Mouse (Mus musculus) lung, adult 2 months (tissue): ENCODE data around the gene Tubgcp6. TPM values are rescaled to one million over a fixed set of nuclear protein-coding genes. Genes with fewer than 3 reads are reported as not detected.
A peak's percentile ranks its signal among the peaks of the same experiment; 100 is the strongest.

Experiments
- DNase-seq: peaks from one replicate; pipeline ENCODE4 v3.0.0; 2022
- H3K4me1 ChIP-seq: fragments of 200-500 bp; 2 replicates; pipeline ENCODE4 v1.6.1; 2011; ENCODE audit warnings: low read length; ENCODE audit not compliant: control insufficient read depth, insufficient read depth
- H3K4me3 ChIP-seq: fragments of 200-500 bp; replicated peaks from 2 replicates; pipeline ENCODE3; 2011; ENCODE audit warnings: low read depth, mild to moderate bottlenecking, control low read depth, low read length; ENCODE audit errors: extremely low read depth
- CTCF ChIP-seq: fragments of 200-500 bp; IDR thresholded peaks from 2 replicates; pipeline ENCODE4 v1.5.1; 2011; ENCODE audit warnings: mild to moderate bottlenecking, low read length, control low read depth; ENCODE audit not compliant: insufficient read depth
- POLR2A ChIP-seq: fragments of 200-500 bp; IDR thresholded peaks from 2 replicates; pipeline ENCODE4 v1.6.1; 2011; ENCODE audit warnings: low read depth, mild to moderate bottlenecking, control low read depth, low read length, borderline replicate concordance; ENCODE audit errors: extremely low read depth
- WGBS: fragments of 180-500 bp; shearing (Covaris S2); methylation state at CpG from one replicate; pipeline ENCODE4 v1.1.7; 2018; 5-methylcytosine and 5-hydroxymethylcytosine counted together
- polyA plus RNA-seq: library from polyadenylated mRNA; depleted of rRNA; stranded (reverse); fragments of >200 nt; gene quantifications from 2 replicates; pipeline ENCODE4 v1.2.3, GENCODE M21; 2012

The Tubgcp6 gene
- polyA plus RNA-seq, 1 experiment, result 30.3 TPM

DNA sequence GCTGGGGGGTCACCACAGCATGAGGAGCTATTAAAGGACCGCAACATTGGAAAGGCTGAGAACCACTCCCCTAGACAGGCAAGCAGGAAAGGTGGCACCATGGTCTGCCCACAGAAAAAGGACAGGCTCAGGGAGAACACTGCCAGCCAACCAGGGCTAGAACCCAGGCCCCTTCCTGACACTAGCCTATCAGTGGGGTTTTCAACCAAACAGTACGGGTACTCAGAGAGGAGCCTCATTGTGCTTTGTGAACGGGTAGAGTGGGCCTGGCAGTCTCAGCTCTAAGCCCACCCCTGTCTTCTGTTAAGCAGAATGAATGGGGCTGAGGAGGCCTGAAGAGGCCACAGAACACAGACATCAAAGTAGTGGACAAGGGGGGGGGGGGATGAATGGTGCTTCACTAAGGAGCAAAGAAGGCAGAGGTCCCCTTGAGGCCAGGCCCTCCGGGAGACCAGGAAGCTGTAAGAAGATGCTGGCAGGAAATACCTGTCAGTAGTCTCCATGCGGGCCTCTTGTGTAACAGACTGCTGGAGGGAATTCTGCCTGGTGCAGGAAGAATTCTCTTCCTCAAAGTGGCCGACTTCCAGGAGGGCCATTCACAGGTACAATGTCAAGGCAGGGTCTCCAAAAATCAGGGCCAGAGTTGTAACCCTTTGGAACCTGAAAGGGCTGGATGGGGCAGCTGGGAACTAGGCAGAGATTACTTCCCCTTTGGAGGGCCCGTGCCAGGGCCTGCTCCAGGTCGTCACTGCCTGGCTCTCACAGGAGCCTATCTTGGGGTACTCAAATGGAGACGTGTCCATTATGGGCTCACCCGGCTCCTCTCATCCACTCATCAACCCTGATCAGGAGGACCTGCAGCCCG lies 48.1 kb downstream of the Tubgcp6 start, which contains the start of gene Trabd:
Gene Trabd (plus strand): TSS at position 512 of the 865 bp plus-strand sequence.
- Histone ChIP-seq H3K4me1 (peaks cover 14% of the 10 kb centered on the region; the same call in 1 of the 2 replicates), H3K4me3 (peak within 1 kb of the TSS; percentile 98)
- TF ChIP-seq POLR2A (no peak), CTCF (no peak)
- 17% methylated on average over 11 of the region's 11 CpGs for WGBS
- DNase-seq, result no peak

DNA sequence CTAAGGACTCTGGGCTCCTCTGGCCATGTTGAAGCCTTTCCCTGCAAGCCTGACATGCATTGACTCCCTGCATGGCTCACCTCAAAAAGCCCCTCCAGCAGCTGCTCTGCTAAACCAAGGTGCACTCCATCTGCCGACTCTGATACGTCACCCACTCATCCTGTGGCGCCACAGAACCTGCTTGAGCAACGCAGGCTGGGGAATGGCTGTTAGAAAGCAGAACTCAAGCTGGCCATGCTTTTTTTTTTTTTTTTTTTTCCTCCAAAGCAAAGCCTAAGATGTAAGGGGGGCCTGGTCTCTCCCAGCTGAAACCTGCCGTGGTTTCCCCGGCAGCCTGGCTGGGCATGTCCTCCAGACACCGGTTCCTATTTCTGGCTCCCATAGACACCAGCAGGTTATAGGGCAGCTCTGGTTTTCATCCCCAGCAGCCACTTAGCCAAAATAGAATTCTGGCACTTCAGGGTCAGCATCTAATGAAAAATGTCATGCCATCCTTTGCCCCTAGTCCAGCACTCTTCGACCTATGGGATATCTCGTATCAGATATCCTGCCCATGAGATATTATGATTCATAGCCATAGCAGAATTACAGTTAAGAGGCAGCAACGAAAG lies 48.8 kb downstream of the Tubgcp6 start:
- Histone ChIP-seq H3K4me1 (peaks cover 14% of the 10 kb centered on the region; the same call in 1 of the 2 replicates), H3K4me3 (no peak overlapping the region)
- no peak for TF ChIP-seq POLR2A
- TF ChIP-seq CTCF, result no peak
- WGBS, result 66% methylated on average over 10 of the region's 10 CpGs
- DNase-seq, result no peak

DNA sequence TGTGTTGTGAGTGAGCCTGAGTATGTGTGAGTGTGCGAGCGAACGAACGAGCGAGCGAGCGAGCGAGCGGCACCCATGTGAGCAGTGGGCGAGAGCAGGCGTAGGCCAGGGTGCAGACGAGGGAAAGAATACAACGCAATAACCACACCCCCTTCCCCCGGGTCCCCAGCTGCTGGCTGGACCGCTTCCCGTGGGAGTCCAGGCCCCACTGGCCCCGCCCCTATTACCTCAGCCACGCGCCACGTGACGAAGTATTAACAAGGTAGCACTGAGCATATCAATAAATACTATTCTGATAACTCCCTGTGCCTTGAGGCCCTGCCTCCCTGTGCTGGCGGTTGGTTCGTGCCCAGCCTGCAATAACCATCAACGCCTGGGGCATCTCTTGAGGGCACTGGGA lies 52.3 kb downstream of the Tubgcp6 start:
- 72% methylated on average over 24 of the region's 24 CpGs for WGBS
- Histone ChIP-seq H3K4me3 (no peak overlapping the region), H3K4me1 (peaks cover 6% of the 10 kb centered on the region; the same call in 1 of the 2 replicates)
- TF ChIP-seq CTCF (no peak), POLR2A (no peak)
- DNase-seq, result no peak

DNA sequence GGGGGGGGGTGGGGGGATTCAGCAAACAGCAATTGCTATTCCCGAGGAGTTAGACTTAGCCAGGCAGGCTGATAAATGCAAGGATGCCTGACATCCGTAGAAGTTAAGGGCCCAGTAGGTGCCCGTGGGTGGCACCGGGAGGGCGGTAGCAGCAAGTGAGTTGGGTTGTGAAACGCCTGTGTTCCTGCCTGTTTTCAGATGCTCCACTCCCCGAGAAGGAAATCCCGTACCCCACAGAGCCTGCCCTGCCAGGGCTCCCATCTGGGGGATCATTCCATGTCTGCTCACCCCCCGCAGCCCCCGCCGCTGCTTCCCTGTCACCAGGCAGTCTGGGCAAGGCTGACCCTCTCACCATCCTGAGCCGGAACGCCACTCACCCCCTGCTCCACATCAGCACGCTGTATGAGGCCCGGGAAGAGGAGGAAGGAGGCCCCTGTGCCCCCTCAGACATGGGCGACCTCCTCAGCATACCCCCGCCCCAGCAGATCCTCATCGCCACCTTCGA lies 53.5 kb downstream of the Tubgcp6 start:
- TF ChIP-seq POLR2A, result no peak
- no peak for TF ChIP-seq CTCF
- peaks cover 3% of the 10 kb centered on the region; the same call in 1 of the 2 replicates for H3K4me1 ChIP-seq
- H3K4me3 ChIP-seq, result no peak overlapping the region
- DNase-seq, result no peak
- 71% methylated on average over 19 of the region's 19 CpGs for WGBS

DNA sequence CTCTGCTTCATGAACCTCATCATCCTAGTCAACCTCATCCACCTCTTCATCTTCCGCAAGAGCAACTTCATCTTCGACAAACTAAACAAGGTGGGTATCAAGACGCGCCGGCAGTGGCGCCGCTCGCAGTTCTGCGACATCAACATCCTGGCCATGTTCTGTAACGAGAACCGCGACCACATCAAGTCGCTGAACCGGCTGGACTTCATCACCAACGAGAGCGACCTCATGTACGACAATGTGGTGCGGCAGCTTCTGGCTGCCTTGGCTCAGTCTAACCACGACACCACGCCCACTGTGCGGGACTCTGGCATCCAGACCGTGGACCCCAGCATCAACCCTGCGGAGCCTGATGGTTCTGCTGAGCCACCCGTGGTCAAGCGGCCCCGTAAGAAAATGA lies 54.7 kb downstream of the Tubgcp6 start:
- DNase-seq, result no peak
- 29% methylated on average over 26 of the region's 26 CpGs for WGBS
- peaks cover 3% of the 10 kb centered on the region; the same call in 1 of the 2 replicates for H3K4me1 ChIP-seq
- no peak for TF ChIP-seq POLR2A
- no peak overlapping the region for H3K4me3 ChIP-seq

DNA sequence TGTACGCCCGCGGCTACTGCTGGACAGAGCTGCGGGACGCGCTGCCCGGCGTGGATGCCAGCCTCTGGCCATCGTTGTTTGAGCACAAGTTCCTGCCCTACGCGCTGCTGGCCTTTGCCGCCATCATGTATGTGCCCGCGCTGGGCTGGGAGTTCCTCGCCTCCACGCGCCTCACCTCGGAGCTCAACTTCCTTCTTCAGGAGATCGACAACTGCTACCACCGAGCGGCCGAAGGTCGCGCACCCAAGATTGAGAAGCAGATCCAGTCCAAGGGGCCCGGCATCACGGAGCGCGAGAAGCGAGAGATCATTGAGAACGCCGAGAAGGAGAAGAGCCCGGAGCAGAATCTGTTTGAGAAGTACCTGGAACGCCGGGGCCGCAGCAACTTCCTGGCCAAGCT lies 55.3 kb downstream of the Tubgcp6 start:
- no peak for DNase-seq
- WGBS, result 19% methylated on average over 35 of the region's 35 CpGs
- no peak overlapping the region for H3K4me3 ChIP-seq
- peaks cover 3% of the 10 kb centered on the region; the same call in 1 of the 2 replicates for H3K4me1 ChIP-seq
- TF ChIP-seq CTCF (no peak), POLR2A (no peak)

DNA sequence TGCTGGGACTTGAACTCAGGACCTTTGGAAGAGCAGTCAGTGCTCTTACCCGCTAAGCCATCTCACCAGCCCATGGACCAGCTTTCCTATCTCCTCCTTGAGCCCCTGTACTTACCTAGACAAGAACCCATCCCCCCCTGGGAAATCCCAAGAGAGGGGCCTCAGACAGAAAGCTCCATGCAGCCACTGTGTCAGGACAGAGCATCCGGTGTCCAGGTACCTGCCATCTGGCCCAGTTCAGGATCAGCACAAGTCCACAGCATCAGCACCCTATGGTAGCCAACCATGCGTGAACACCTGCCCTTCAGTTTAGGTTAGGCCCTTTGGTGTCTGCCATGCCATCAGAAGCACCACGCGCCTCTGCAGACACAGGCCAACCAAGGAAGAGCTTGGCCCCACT lies 58.0 kb downstream of the Tubgcp6 start:
- no peak overlapping the region for H3K4me3 ChIP-seq
- TF ChIP-seq POLR2A (no peak), CTCF (no peak)
- peaks cover 5% of the 10 kb centered on the region; the same call in 1 of the 2 replicates for H3K4me1 ChIP-seq
- DNase-seq, result no peak
- 90% methylated on average over 5 of the region's 5 CpGs for WGBS

DNA sequence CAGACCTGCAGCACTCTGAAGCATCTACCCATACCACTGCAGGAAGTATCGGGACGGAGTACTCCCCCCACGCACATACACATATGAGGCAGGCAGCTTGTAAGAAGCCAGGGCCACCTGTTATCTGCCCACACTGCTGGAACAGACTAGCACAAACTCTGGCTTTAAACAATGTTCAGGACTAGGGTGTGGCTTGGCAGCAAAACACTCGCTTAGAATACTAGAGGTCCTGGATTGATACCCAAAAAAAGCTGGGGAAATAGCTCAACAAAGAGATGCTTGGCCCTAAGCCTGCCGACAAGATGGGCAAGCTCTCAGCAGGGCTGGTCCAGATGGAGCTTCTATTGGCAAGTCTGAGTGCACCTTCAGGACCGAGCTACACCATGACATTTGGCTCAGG lies 59.4 kb downstream of the Tubgcp6 start:
- no peak overlapping the region for H3K4me3 ChIP-seq
- WGBS, result 68% methylated on average over 6 of the region's 6 CpGs
- TF ChIP-seq POLR2A (no peak), CTCF (no peak)
- H3K4me1 ChIP-seq, result peaks cover 5% of the 10 kb centered on the region; the same call in 1 of the 2 replicates
- no peak for DNase-seq

DNA sequence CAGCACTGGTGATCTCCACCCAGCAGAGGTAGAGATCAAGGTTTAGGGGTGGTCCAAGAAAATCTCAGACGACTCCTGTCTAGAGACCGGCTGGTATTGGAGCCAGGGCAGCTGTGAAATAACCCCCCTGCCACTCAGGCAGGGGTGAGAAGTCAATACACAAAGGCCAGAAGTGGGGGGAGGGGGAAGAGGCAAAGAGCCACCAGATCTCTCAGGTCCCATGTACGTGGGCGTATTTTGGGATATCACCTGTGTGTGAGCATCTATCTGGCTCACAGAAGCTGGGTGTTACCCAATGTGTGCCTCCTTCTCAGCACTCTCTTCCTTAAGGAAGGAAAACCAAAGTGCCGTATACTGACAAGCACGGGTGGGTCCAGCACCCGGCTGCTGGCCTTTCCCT lies 59.9 kb downstream of the Tubgcp6 start:
- 62% methylated on average over 7 of the region's 7 CpGs for WGBS
- no peak for DNase-seq
- H3K4me3 ChIP-seq, result no peak overlapping the region
- TF ChIP-seq CTCF (no peak), POLR2A (no peak)
- peaks cover 5% of the 10 kb centered on the region; the same call in 1 of the 2 replicates for H3K4me1 ChIP-seq
